Mouse (Mus musculus) hindbrain, embryonic 11.5 days (tissue): ENCODE data around the gene Xk. TPM values are rescaled to one million over a fixed set of nuclear protein-coding genes. Genes with fewer than 3 reads are reported as not detected.
"Not testable (repeated sequence)": the region's sequence is repeated elsewhere in the genome, so short reads cannot be mapped to it uniquely, and the experiment has no call there.

Source experiments
- ATAC-seq: fragments of 200-750 bp; cut with Nextera tagmentation; 2 replicates; pipeline ENCODE4 v1.8.0; 2017; ENCODE audit warnings: mild to moderate bottlenecking, moderate TSS enrichment, moderate library complexity; ENCODE audit not compliant: low FRiP score
- DNase-seq: peaks from one replicate; pipeline ENCODE4 v3.0.0-alpha.2; 2015; ENCODE audit warnings: low spot score
- H3K27ac ChIP-seq: fragments of 300-500 bp; sonication (generic); 2 replicates; pipeline ENCODE4 v1.5.1; 2014; ENCODE audit warnings: mild to moderate bottlenecking, low read depth, low read length
- H3K27me3 ChIP-seq: fragments of 300-500 bp; sonication (generic); 2 replicates; pipeline ENCODE4 v1.6.1; 2014; ENCODE audit warnings: mild to moderate bottlenecking, low read length, moderate library complexity, mixed read lengths; ENCODE audit not compliant: control insufficient read depth, insufficient read depth
- H3K36me3 ChIP-seq: fragments of 300-500 bp; sonication (generic); 2 replicates; pipeline ENCODE4 v1.6.1; 2014; ENCODE audit warnings: mild to moderate bottlenecking, low read length, moderate library complexity, mixed read lengths; ENCODE audit not compliant: control insufficient read depth, insufficient read depth
- H3K4me1 ChIP-seq: fragments of 300-500 bp; sonication (generic); replicated peaks from 2 replicates; pipeline ENCODE4 v1.6.1; 2014; ENCODE audit warnings: low read length, mixed read lengths; ENCODE audit not compliant: control insufficient read depth, insufficient read depth
- H3K4me2 ChIP-seq: fragments of 300-500 bp; sonication (generic); replicated peaks from 2 replicates; pipeline ENCODE4 v1.6.1; 2014; ENCODE audit warnings: mild to moderate bottlenecking, low read depth, low read length
- H3K4me3 ChIP-seq: fragments of 300-500 bp; sonication (generic); 2 replicates; pipeline ENCODE4 v1.5.1; 2014; ENCODE audit warnings: low read depth, low read length
- H3K9ac ChIP-seq: fragments of 300-500 bp; sonication (generic); 2 replicates; pipeline ENCODE4 v1.6.1; 2014; ENCODE audit warnings: low read depth, low read length
- H3K9me3 ChIP-seq: fragments of 300-500 bp; sonication (generic); 2 replicates; pipeline ENCODE4 v1.6.1; 2016; ENCODE audit warnings: low read length; ENCODE audit not compliant: control insufficient read depth
- WGBS: fragments of 180-500 bp; shearing (Covaris S2); extraction: QIAGEN DNeasy Blood & Tissue Kit; methylation state at CpG from one replicate; pipeline ENCODE4 v1.1.7; 2014; 5-methylcytosine and 5-hydroxymethylcytosine counted together
- polyA plus RNA-seq: library from polyadenylated mRNA; unstranded; fragments of >200 nt; fragmentation: Nextera tagmentation; extraction: Ambion mirVana; gene quantifications from 2 replicates; pipeline ENCODE4 v1.2.1, GENCODE M21; 2014

The Xk gene
- polyA plus RNA-seq, 1 experiment from 2014 or later: 2.6 TPM

DNA sequence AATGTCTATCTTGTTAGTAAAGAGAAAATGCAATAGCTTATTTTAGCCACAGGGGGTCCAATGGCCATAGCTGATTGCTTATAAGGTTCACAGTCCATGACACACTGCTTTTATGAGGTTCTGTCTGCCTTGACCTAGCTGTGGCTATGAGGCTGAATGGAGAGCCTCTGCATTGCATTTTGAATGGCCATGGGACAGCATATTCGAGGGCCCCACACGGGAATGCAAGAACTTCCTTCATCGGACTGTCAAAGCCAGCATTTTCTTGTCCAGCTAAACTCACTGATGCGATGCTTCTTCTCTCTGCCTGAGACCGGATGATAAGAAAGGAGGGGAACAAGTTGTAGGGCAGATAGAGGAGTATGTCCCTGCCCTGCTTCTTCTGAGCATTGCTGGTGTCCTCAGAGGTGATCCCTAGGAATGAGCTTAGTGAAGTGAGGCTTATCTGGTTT lies 25.9 kb downstream of the Xk start:
- Histone ChIP-seq H3K4me1 (no peaks in the 10 kb centered on the region), H3K36me3 (no peaks in the 10 kb centered on the region), H3K27me3 (no peaks in the 10 kb centered on the region), H3K9ac (no peak overlapping the region), H3K9me3 (no peaks in the 10 kb centered on the region), H3K27ac (no peak overlapping the region), H3K4me3 (no peak overlapping the region), H3K4me2 (no peak overlapping the region)
- ATAC-seq (no peak), DNase-seq (no peak)
- WGBS: 89% methylated on average over 5 of the region's 5 CpGs

DNA sequence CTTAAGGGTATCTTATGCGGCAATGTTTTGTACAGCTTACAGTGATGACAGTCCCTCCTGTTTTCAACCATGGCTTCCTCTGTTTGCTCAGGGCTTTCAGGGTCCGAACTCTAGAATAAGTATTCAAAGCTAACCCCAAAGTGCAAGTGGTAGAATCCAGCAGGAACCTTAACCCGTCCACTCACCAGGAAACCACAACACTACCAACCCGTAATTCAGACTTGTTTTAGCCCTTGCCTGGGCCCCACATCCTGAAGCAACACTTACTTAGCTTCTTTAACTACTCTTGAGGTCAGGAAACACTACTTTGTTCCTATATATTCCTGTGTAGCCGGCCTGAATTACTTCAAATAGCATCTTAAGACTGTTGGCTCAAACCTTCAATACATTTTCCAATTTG lies 30.2 kb downstream of the Xk start:
- Histone ChIP-seq H3K4me3 (no peak overlapping the region), H3K4me1 (no peaks in the 10 kb centered on the region), H3K36me3 (no peaks in the 10 kb centered on the region), H3K9ac (no peak overlapping the region), H3K27me3 (no peaks in the 10 kb centered on the region), H3K4me2 (no peak overlapping the region), H3K9me3 (no peaks in the 10 kb centered on the region), H3K27ac (no peak overlapping the region)
- 92% methylated on average over 5 of the region's 5 CpGs for WGBS
- ATAC-seq (no peak), DNase-seq (no peak)

DNA sequence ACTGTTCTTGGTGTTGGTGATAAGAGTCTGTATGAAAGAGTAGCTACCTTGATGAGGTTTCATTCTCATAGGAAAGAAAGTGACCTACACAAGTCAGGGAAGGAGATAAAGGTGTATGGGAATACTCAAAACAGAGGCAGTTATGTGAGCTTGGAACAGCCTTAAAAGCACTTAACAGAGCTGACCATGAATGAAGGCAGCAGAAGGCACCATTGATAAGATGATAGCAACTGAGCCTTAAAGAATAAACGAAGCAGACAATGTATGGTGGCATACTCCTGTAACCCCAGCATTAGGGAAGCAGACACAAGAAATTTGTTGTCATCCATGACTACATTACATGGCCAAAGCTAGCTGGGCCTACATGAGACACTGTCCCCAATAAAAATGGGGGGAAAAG lies 30.9 kb downstream of the Xk start:
- Histone ChIP-seq H3K27me3 (no peaks in the 10 kb centered on the region), H3K36me3 (no peaks in the 10 kb centered on the region), H3K4me1 (no peaks in the 10 kb centered on the region), H3K27ac (no peak overlapping the region), H3K9ac (no peak overlapping the region), H3K9me3 (no peaks in the 10 kb centered on the region), H3K4me3 (no peak overlapping the region), H3K4me2 (no peak overlapping the region)
- ATAC-seq (no peak), DNase-seq (no peak)
- 74% methylated on average over 1 of the region's 1 CpGs for WGBS

DNA sequence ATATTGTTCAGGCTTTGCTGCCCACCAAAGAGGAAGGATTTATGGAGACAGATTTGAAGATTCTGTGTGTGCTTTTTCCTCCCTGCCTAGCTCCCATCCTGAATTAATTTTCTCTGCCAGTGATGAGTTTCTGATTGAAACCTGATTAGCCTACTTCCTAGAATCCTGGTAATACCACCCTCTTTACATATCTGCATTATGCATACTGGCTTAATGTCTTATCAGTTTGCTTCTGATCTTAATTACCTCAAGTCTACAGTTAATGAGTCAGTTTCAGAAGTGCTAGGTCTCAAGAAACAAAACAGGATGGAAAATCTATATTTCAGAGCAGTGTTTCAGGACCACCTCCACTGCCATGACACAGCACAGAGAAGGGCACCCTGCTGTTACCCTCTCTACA lies 43.9 kb downstream of the Xk start:
- H3K9me3 ChIP-seq, H3K27me3 ChIP-seq, H3K36me3 ChIP-seq, H3K4me1 ChIP-seq, H3K27ac ChIP-seq, H3K9ac ChIP-seq, H3K4me3 ChIP-seq, ATAC-seq, DNase-seq, H3K4me2 ChIP-seq: not testable (repeated sequence)

DNA sequence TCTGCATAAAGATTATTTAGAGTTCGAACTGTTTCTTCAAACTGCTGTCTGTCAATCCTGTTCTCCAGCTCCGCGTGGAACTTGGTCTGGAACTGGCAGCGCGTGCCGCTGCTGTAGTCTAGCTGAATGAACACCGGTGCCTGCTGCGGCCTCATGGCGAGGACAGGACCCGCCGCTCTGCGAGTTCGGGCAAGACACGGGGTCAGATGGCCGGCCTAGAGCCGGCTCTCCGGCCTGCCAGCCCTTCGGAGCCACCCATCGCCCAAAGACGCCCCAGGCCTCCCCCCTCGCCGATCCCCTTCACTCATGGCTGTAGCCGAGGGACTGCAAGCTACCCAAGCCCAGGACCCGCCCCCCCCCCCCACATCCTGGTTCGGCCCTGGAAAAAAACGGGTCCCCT lies 55.4 kb downstream of the Xk start:
- not testable (repeated sequence) for DNase-seq, H3K4me3 ChIP-seq, H3K9ac ChIP-seq, H3K4me2 ChIP-seq, H3K27ac ChIP-seq, H3K36me3 ChIP-seq, H3K4me1 ChIP-seq, ATAC-seq, H3K9me3 ChIP-seq, H3K27me3 ChIP-seq
- 92% methylated on average over 21 of the region's 26 CpGs for WGBS

DNA sequence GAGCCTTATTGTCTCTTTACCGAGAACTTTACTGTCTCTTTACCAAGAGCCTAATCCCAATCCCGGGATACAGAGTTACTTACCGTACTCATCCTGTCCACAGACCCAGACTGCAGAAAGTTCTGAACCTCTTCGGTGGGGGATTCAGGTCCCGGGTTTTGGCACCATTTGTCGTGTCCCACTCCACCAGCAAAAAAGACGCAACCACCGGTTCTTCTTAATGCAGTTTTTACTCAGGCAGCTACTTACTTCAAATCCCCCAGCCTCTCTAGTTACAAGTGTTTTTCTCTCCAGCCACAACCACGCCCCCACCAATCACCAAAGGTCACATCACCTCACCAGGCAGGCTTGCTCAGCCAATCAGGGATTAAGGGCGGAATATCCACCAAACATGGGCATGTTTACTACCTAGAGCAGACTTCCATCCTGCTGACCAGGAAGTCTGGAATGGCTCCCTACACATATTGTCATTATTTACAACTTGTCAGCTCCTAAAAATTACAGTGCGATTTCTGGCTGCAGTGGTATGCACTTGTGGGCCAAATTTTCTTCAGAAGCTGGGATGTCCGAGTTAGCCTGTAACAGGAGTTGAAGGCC lies 59.9 kb downstream of the Xk start:
- 92% methylated on average over 12 of the region's 12 CpGs for WGBS
- H3K4me1 ChIP-seq: not testable (repeated sequence)

DNA sequence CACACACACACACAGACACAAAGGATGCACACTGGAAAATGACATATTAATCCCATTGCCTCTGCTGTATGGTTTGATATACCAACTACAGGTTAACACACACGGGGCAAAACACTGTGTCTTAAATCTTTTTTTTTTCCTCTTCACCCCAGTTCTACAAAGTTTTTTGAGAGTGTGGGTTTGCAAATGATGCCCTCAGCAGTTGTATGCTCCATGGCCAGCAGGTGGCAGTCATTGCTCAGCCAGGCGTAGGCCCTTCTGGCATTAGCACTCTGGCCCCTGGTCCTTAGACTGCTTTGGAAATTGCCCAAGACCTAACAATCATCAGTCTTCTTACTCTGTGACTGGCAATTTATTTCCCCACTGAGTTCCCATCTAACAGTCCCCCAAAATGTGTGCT lies 60.5 kb downstream of the Xk start:
- peak; percentile 10 for DNase-seq
- not testable (repeated sequence) for H3K27ac ChIP-seq, ATAC-seq, H3K4me2 ChIP-seq, H3K36me3 ChIP-seq, H3K9ac ChIP-seq, H3K27me3 ChIP-seq, H3K4me1 ChIP-seq, H3K9me3 ChIP-seq, H3K4me3 ChIP-seq
- WGBS: 68% methylated on average over 2 of the region's 2 CpGs

More for the DNA sequence above, 59.9 kb downstream of the Xk start:
- H3K36me3 ChIP-seq, H3K27me3 ChIP-seq, H3K9me3 ChIP-seq, DNase-seq, H3K9ac ChIP-seq, H3K27ac ChIP-seq, ATAC-seq, H3K4me2 ChIP-seq, H3K4me3 ChIP-seq: not testable (repeated sequence)

DNA sequence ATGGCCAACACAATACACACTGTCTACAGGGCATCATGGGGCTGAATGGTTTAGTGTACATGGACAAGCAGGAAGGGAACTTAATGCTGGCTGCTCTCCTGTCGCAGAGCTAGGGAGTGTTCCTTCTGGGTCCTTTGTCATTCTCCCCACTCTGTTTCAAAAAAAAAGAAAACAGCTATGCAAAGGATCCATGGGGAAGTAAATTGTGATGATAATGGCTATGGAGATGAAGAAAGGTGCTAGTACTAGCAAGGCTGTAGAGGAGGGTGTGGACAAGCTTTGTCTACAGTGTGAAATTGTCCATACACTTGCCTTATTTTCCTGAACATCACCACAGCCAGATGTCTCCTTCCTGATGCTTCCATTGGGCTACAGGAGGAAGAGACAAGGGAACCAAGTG lies 62.4 kb downstream of the Xk start:
- ATAC-seq, H3K27ac ChIP-seq, H3K9me3 ChIP-seq, DNase-seq, H3K27me3 ChIP-seq, H3K36me3 ChIP-seq, H3K4me3 ChIP-seq, H3K4me1 ChIP-seq, H3K4me2 ChIP-seq, H3K9ac ChIP-seq: not testable (repeated sequence)
- 55% methylated on average over 1 of the region's 1 CpGs for WGBS

DNA sequence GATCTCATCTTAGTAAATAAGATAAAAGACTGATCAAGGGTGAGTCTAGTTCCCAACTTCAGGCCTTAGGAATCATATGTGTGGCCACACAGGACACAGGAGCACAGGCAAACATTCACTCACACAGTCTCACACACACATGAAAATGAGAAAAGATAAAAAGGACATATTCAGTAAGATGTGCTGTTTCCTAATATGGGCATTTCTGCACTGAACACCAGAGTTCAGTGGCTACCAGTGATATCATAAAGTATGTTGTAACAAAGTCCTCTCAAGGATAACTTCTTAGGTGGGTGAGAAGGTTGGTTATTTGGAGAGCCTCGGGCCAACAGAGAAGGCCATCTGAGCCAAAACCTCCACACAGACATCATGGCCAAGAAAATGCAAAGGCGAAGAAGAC lies 77.8 kb downstream of the Xk start, which contains the start of gene H2al1k:
Gene H2al1k (plus strand): TSS at position 301 of the 400 bp plus-strand sequence.
- H3K4me2 ChIP-seq, DNase-seq, H3K4me1 ChIP-seq, H3K9ac ChIP-seq, H3K4me3 ChIP-seq, H3K27ac ChIP-seq, H3K27me3 ChIP-seq, H3K36me3 ChIP-seq, ATAC-seq, H3K9me3 ChIP-seq: not testable (repeated sequence)
- no CpG with 5 or more reads among the region's 2 CpGs for WGBS
